Mouse (Mus musculus) forelimb bud, embryonic 11.5 days (tissue): ENCODE data around the gene Miox.

Experiments used
- DNase-seq: peaks from one replicate; pipeline ENCODE4 v3.0.0-alpha.2; 2012; ENCODE audit warnings: low read depth, low spot score

Miox gene

DNA sequence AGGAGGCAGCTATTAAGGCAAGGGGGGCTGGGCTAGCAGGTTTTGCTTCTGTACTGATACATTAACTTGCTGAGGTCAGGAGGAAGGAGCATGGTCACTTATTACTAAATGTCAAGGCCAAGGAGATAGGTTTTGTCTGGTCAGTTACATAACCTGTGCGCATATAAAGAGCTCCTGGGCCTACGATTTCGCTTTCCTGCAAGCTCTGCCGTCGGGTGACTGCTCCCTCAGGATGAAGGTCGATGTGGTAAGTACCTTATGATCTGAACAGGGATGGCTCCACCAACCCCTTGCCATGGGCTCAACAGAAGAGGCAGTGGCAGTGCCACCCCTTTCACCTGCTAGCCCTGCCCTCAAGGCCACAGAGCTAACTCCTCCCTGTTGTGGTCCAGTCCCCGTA is at the start of gene Miox:
Gene Miox (plus strand): TSS at position 128 of the 400 bp plus-strand sequence.
- DNase-seq: no peak

DNA sequence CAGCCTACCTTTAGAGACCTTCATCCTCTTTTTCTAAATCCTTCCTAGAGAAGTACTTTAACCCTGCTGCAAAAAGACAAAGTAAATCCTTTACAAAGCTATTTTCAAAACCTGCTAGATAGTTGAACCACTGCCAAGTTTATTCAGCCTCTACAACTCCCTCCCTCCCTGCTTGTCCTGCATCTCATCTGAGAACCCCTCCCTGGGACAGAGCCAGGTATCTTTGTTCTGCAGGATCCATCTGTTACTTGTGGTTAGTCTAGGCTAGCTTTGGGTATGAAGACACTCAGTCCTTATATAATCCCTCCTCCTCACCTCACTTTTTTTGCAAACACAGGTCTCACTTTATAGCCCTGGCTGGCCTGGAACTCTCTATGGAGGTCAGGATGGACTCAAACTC is 49.2 kb upstream of the Miox start:
- no peak for DNase-seq

DNA sequence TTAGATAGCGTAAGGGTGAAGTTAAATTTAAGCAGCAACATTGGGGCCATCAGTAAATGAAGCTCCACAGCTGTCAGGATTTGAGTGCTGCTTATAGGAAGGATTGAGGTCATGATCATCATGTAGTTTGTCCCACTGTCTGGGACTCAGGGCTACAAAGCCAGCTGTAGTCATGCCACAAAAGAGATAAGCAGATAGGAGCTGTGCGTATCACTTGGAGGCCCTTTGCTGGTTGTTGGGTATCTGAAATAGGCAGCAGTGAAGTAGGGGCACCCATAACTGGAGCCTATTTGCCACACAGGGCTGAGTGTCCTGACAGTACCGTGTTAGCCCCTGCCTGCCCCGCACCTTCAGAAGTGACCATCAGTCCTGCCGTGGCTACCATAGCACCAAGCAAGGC is 48.7 kb upstream of the Miox start:
- no peak for DNase-seq

DNA sequence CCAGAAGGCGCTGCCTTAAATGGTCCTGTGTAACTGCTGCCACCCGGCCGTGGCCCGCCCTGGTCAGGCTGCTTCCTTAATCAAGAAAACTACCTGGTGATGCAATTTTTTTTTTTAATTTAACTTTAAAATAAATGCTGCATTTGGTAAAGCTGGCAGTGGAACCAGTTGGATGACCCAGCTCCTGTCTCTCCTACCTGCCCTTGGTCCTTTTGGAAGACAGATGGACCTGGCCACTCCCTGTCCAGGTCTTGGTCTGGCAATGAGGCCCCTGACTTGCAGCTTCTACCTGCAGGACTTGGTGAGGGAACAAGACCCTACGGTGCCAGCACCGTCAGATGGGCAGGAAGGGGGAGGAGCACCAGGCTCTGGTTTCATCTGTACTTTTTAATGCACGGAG is 48.1 kb upstream of the Miox start:
- no peak for DNase-seq

DNA sequence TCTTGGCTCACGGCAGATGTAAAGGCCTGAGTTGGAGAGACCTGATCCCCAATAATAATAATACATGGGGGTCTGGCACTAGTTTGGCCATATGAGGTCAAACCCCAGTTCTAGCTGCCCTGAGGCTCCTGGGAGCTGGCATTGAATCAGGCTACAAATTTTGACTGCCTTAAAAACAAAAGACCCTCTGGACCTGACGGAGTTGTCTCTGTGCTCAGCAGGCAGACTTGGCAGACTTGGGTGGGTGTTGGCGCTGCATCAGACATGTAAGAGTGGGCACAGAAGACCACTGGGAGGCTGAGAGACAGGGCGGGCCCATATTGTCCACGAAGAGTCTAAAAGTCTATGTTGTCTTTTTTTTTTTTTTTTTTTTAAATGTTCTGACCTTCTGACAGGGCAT is 47.6 kb upstream of the Miox start:
- DNase-seq: no peak

DNA sequence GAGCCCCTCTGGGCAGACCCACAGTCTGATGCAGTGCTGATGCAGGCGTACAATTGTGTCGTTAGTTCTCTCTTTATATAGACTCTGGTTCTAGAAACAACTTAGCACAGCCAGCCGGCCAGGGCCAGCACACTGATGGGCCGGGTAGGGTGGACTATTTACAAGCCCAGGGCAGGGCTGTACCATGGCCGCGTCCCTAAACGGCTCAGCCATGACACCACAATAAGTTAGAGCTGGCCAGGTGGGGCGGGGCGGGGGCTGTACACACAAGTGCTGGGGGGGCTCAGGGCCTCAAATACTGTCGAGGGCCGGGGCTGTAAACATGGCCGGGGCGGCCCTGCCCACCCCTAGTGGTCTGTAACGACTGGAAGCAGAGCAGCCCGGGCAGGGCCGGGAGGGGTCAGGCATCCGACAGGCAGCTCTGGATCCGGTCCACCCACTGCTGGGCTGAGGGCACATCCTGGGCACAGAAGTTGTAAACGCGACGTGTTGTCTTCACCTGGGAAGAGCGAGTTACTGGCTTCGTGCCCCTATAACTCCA is 45.9 kb upstream of the Miox start:
- DNase-seq: no peak

DNA sequence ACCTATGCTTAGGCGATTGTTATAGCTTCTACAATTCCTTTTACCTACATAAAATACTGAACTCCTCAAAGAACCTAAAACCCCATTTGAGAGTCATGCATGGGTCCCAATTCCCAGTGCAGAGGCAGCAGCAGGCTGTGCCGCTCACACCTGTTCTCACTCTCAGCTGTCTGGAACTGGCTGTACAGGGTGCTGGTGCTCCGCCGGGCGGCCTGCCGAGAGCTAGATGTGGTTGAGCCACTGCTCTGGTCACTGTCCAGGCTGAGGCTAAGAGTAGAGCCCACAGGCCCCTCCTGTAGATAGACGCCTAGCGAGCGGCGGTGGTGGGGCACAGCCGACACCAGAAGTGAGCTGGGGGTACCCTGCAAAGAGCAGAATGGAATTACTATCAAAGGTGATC is 44.7 kb upstream of the Miox start:
- no peak for DNase-seq

DNA sequence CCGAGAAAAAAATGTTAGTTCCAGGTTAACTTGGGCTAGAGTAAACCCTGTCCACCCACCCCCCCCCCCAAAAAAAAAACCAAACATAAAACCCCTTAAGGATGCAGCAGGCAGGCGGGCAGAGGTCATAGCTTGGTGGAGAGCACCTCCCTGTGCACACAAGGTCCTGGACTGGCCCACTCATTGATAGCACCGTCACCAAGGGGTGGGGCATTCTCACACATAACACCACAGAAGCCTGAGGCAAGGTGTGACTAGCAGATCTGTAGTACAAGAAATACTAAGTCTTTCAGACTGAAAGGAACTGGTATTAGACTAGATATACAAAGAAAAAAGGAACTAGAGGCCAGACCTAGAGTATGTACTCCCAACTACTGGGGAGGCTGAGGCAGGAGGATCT is 42.7 kb upstream of the Miox start:
- DNase-seq: no peak

DNA sequence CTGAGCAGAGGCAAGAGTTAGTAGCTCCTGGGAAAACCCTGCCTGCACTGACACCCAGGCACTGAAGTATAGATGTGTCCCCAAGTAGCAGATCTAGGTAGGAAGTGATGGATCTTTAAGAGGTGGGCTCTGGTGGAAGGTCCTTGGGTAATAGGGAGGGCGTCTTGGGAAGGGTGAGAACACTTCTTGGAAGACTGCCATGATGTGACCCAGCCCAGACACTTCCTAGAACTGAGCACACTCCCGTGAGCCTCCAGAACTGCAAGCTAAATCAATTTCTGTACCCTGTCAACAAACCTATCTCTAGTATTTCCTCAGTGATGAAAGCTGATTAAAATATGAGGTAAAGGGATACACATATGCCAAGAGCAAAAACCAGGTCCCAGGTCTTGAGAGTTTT is 41.4 kb upstream of the Miox start:
- DNase-seq: no peak

DNA sequence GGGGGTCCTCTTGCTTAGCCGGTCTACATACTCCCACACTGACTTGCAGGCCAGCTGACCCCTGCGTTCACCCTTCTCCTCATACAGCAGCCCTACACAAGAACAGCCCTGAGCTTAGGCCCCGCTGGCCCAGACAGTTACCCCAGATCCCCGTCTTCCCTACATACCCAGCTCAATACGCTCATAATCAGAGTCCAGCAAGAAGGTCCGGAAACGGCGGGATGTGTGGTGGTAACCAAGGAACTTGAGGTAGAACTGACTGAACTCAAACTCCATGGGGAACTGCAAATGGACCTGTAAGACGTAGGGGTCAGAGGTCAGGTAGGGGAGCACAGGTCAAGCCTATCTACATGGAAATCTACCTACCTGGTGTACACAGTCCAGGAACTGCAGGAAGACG is 40.4 kb upstream of the Miox start:
- DNase-seq: no peak

DNA sequence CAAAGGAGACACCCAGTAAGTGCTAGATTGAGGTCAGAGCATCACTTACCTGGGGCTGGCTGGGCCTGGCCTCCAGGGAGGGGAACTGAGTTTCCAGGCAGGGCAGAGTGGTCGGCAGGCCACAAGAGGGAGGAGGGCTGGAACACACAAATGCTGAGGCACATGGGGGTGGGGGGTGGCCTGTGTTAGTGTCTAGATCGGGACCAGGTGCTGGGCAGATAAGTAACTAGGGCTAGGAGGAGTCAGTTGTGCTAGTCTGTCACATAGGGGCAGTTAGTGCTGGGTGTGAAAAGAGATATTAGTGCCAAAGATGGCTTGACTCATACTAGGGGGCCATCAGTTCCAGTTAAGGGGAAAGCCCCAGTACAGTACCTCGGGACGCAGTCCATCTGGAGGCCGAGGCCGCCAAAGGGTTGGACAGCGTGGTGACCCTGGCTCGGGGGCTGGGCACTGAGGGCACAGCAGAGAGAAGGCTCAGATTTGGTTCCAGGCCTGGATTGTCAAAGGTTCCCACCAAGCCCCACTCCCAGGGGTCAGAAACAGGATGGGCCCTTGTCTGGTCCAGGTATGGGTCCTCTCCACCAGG is 38.5 kb upstream of the Miox start:
- no peak for DNase-seq

DNA sequence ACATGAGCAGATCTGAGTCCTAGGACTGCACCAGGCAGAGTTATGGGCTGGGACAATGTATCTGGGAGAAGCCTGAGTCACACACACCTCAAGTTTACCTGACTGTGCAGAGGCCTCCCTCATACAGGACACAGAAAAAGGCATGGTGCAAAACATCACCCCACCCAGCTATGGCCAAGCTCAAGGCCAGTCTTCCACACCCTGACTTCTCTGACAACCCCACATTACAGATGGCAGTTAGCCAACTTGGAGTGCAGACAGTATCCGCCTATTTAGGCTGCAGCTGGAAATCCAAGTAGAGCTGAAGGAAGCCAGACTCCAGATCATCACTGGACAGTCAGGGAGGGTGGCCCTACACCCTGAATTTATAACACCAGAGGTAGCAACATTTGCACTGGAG is 37.7 kb upstream of the Miox start:
- DNase-seq: no peak

DNA sequence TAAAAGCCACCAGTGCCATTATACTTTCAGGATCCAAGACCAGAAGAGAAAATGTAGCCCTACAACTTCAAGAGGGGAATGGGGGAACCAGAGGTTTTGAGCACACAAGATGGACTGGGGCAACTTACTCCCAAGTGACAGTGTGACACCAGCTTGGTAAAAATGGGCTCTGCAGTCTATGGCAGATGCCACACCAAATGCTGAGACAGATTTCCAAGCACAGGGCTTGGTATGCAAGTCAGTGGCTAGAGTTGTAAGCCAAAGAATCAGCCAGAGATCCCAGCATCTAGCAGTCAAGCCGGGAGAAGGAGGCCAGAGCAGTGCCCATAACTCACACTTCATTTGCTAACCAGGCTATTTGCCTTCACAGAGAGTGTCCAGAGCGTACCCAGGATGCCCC is 36.5 kb upstream of the Miox start:
- no peak for DNase-seq

DNA sequence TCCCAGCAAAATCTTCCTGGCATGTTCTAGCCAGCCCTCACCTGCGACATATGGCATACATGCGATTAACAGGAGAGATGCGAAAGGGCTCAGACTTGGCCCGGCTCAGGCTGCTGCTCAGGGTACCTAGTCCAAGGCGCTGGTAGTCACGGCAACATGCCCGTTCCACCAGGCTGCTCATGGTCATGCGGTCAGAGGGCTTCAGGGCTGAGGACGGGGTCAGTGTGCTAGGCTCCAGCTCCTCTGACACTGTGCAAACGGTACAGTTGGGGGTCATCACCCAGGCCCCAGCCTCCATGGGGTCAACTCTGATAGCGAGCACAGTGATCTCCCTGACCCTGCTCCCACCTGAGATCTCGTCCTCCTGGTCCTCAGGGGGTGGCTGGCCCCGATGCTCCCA is 34.0 kb upstream of the Miox start:
- DNase-seq: no peak

DNA sequence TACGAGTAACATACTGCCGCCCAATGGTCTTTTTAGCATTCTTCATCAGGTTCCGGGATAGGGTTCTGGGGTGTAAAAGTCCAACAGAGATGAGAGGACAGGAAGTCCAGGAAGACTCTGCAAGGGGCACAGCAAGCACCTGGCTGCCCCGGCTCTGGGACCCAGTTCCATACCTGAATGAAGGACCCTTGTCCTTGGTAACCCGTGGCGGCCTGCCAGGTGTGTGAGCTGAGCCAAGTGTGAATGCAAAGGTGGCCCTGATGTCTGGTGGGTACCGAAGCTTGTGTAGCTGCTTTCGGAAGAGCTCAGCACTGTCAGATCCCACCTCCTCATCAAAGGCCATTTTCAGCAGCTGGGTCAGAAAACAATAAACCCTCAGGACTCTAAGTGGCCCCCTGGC is 33.6 kb upstream of the Miox start:
- no peak for DNase-seq

DNA sequence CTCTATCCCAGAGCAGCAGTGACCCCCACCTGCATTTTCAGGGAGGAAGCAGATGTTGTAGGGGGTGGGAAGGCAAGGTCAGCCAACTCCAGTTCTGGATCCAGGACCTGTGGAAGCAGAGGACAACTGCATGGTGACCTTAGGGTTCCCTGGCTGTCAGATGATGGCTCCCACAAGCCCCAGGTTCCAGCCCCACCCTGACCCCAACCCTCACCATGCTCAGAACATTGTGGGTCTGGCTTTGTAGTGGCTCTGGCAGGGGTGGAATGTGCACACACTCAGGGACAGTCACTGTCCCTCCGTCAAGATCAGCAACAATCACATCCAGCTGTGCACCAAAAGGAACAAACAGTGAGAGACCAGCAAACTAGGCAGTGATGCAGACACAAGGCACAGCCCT is 28.2 kb upstream of the Miox start:
- DNase-seq: no peak

DNA sequence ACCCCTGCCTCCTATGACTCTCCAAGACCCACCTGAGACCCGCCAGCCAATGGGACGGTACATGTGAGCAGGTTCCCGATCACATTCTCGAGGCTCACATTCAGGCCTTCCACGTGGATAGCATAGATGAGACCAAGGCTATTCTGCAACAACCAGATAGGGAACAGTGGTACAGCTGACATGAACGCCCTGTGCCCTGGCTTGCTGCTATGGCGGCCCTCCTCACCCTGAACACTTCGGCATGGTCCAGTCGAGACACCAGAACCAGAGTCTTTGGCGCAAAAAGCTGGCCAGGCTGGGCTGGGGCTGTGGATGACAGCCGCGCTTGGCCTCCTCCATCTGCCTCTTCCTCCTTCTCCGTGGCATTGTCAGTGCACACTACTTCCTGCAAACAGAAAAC is 26.7 kb upstream of the Miox start:
- no peak for DNase-seq

DNA sequence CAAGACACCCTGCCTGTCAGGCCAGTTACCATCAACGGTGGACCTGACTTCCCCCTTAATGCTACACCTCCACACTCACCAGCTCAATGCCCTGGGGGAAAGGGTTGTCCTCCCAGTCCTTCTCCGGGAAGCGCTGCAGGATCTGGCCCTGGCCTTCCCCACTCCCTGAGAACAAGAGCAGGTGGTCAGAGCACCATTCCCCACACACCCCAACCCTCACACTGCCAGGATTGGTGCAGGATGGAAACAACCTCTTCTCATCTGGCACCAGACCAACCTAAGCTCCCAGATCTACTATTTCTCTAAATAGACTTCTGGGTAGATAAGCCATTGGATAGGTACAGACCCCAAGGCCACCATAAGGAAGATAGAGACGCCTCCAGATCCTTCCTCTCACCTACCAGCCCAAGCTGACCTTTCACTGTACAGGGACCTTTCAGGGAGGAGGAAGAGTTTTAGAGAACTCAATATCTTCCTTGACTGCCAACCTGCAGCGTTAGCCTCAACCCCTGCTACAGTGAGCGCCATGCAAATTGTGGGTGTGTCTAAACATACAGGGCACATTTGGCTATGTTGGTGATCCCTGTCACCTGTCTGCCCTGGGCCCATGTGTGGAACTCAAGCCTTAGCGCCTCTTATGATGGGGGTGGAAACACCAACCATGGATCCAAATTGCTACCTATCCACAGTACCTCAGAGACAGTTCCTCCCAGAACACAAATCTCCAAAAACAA is 25.6 kb upstream of the Miox start:
- DNase-seq: no peak

DNA sequence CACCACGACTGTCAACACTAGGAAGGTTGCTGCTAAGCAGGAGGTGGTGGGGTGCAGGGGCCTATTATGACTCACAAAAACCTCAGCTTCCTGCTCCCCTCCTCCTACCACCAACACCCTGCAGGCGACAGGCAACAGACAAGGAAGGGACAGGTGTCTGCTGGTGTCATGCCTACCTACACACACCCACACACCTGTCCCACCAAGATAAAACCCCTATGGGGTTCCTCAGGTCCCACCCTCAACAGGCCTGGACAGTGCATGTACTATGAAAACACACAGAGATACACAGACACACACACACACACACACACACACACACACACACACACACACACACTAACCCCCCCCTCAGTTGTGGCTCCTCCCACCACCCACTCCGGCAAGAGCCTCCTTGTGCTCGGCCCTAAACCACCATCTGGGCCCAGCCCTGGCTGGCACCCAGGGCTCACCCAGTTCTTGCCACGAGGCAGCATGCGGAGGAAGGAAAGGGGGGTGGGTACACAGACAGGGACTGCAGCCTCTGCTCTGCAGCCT is 24.2 kb upstream of the Miox start:
- no peak for DNase-seq

DNA sequence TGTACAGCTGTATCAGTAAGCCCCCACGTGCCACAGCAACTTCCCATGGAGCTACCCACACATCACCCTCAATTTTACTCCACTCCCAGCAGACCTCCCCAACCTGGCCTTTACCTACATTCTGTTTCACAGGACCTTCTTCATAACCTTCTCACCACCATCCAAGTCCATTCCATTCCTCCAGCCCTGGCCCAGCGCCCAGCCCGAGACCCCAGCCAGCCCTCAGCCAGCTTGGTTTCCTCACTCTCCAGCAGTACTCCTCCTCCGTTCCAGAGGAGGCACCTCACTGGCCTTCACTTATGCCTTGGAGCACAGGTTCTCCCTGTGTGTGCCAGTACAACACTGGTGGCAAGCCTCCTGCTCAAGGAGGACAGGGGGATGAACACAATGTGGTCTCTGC is 20.8 kb upstream of the Miox start:
- no peak for DNase-seq

DNA sequence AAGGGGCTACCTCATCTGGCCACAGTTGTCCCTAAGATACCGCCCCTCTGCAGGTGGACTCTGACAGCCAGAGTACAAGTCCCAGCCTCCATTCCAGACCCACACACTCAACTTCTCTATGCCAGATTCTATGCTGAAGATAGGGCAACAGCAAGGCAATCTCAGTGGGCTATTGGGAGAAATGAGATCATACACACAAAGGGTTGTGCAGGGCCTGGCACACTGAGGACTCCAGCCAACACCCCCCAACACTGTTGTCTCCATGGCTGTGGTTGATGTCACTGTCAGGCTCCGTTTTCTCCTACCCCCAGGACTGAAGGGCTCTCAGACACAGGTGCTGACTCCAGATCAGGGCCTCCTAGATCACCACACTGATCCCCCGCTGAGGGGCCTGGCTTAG is 20.1 kb upstream of the Miox start:
- DNase-seq: no peak

DNA sequence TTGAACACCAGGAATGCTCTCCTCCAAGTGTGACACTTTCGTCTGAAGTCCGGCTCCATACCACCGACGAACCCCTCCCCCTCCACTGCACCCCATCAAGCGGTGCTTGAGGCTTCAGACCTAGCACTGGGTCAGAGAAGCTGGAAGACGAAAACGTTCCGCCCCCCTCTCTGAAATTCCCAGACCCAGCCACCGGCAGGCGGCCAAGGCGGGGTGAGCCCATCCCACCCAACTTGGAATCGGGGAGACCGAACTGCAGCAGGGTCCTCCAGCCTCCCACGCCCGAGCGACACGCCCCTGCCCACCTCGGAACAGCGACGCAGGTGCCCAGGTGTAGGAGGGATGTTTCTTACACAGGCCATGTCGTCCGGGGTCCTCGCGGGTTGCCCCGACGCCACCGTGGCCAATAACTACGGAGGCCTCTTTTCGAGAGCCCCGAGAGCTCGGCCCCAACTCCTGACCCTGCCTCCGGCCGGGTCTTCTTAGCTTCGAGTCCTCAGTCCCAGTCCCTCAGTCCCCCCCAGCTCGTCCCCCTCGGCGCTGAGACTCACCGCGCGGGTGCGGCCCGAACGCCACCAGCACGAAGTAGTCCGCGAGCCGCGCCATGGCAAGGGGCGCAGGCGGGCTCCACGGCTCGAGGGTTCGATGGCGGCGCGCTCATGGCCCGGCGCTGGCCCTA is 19.5 kb upstream of the Miox start:
- no peak for DNase-seq
